Mouse (Mus musculus) cortical plate, adult 2 months (tissue): ENCODE data around the gene Gm16253. TPM values are rescaled to one million over a fixed set of nuclear protein-coding genes. Genes with fewer than 3 reads are reported as not detected.

Experiments used
- H3K27ac ChIP-seq: fragments of 200-500 bp; 2 replicates; pipeline ENCODE4 v1.5.1; 2012; ENCODE audit warnings: low read length, control low read depth, inconsistent platforms; ENCODE audit not compliant: insufficient read depth
- H3K4me1 ChIP-seq: fragments of 200-500 bp; 2 replicates; pipeline ENCODE4 v1.6.1; 2011; ENCODE audit warnings: low read length; ENCODE audit not compliant: control insufficient read depth, insufficient read depth
- H3K4me3 ChIP-seq: fragments of 200-500 bp; 2 replicates; pipeline ENCODE4 v1.5.1; 2011; ENCODE audit warnings: mild to moderate bottlenecking, low read length, control low read depth; ENCODE audit not compliant: insufficient read depth
- CTCF ChIP-seq: fragments of 200-500 bp; IDR thresholded peaks from 2 replicates; pipeline ENCODE4 v1.5.1; 2011; ENCODE audit warnings: mild to moderate bottlenecking, control low read depth, low read length; ENCODE audit not compliant: insufficient read depth; ENCODE audit errors: extremely low read depth
- POLR2A ChIP-seq: fragments of 200-500 bp; IDR thresholded peaks from 2 replicates; pipeline ENCODE4 v1.6.1; 2011; ENCODE audit warnings: mild to moderate bottlenecking, low read length, control low read depth; ENCODE audit not compliant: insufficient read depth; ENCODE audit errors: extremely low read depth
- polyA plus RNA-seq: library from polyadenylated mRNA; depleted of rRNA; stranded (reverse); fragments of >200 nt; gene quantifications from 2 replicates; pipeline ENCODE4 v1.2.3, GENCODE M21; 2012

Gm16253 gene
- polyA plus RNA-seq, 1 experiment, result not detected

DNA sequence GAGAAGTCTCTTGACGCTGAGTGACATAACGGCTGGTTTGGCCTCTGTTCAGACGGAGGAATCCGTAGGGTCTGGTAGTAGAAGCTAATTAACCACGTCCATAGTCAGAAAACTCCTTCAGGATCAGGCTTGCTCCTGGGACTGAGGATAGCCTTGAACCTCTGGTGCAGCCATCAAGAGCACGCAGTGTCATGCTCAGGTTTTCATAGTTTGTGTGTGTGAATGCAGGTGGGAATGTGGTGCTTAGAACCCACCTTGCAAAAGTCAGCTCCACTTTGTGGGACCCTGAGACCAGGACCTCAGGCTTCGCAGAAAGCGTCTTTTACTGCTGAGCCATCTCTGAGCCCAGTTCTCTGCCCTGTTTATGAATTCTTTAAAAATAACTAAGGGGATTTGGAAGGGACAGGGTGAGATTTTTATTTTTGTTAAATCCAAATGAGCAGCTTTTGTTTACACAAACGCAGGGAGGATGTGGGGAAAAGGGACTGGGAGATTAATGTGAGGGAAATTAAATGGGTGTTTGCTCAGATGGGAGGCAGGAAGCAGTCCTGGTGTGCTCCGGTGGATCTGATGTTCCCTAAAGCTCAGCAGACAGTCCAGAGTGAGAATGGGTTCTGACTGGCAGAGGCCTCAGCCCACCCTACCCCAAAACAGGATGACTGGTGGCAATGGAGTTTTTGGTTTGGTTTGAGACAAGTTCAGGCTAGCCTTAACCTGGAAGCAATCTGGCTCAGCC lies 14.7 kb upstream of the Gm16253 start:
- H3K4me3 ChIP-seq, result no peak overlapping the region
- no peaks in the 10 kb centered on the region for H3K4me1 ChIP-seq
- no peak for TF ChIP-seq CTCF
- TF ChIP-seq POLR2A, result no peak
- H3K27ac ChIP-seq, result peak overlapping the region; percentile 35; the same call in 1 of the 2 replicates

DNA sequence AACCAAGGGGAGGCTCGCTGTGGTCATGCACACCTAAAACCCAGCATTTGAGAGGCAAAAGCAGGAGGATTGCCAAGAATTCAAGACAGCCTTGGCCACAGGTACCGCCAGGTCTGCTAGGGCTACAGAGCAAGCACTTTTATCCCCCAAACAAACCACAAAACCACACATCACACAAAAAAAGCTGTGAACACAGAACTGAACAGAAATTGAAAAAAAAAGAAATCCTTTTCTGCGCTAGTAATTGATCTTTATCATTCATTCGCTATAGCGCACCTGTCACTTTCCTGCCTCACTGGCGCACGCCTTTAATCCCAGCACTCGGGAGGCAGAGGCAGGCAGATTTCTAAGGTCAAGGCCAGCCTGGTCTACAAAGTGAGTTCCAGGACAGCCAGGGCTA lies 13.5 kb upstream of the Gm16253 start:
- Histone ChIP-seq H3K4me3 (no peak overlapping the region), H3K27ac (no peak overlapping the region), H3K4me1 (no peaks in the 10 kb centered on the region)
- TF ChIP-seq POLR2A (no peak), CTCF (no peak)

DNA sequence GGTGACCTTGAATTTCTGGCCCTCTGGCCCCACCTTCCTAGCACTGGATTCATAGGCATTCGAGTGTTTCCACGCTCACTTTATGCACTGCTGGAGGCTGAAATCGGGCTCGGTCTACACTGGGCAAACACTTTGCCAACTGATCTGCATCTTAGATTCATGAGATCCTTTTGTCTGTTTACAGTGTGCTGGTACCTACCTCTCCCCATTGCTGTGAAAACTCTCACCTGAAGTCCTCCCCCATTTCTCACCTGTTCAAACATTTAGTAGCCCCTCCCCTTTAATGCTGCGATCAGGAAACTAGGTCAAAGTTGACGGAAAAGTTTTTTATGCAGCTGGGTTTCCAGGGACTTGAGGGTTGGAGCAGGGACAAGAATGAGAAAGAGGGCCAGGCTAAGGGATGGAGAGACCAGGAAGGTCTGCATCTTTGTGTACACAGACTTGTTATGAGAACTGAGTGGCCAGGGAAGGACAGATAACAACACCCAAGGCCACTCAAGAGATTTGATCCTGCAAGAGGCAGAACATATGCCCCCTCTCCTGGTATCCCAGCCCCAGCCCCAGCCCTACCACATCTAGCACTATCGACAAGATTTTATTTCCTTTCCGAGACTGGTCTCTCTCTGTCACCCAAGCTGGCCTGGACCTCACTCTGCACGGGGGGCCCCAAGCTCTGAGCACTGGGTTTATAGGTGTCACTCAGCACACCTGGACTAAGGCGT lies 12.7 kb upstream of the Gm16253 start:
- Histone ChIP-seq H3K27ac (peak overlapping the region; percentile 74; the same call in 1 of the 2 replicates), H3K4me1 (no peaks in the 10 kb centered on the region), H3K4me3 (no peak overlapping the region)
- TF ChIP-seq POLR2A, result no peak
- no peak for TF ChIP-seq CTCF

- no peaks in the 10 kb centered on the region for H3K4me1 ChIP-seq
- TF ChIP-seq CTCF (no peak), POLR2A (no peak)
- peak overlapping the region; percentile 74; the same call in 1 of the 2 replicates for H3K27ac ChIP-seq
- no peak overlapping the region for H3K4me3 ChIP-seq
Measured at GRCm38 (mm10) chr3:96564633-96565032, 12.2 kb upstream of the Gm16253 start.

DNA sequence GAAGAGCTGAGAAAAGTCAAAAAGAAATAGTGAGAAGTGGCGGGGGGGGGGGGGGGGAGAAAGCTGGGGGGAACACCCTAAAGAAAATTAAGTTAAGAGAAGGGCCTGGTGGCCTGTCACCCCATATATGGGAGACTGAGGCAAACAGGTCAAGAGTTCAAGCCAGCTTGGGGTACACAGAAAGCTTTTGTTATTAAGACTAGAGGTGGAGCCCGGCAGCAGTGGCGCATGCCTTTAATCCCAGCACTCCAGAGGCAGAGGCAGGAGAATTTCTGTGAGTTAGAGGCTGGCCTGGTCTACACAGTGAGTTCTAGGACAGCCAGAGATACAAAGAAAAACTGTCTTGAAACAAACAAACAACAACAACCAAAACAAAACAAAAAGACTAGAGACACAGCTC lies 11.7 kb upstream of the Gm16253 start:
- TF ChIP-seq CTCF (no peak), POLR2A (no peak)

GRCm38 (mm10) chr3:96566661-96567450 lies 9.9 kb upstream of the Gm16253 start:
- H3K4me1 ChIP-seq, result no peaks in the 10 kb centered on the region
- TF ChIP-seq CTCF (no peak), POLR2A (no peak)
- H3K4me3 ChIP-seq, result no peak overlapping the region
- no peak overlapping the region for H3K27ac ChIP-seq

More for the DNA sequence above, 11.7 kb upstream of the Gm16253 start:
- no peak overlapping the region for H3K4me3 ChIP-seq
- no peak overlapping the region for H3K27ac ChIP-seq
- H3K4me1 ChIP-seq, result no peaks in the 10 kb centered on the region

DNA sequence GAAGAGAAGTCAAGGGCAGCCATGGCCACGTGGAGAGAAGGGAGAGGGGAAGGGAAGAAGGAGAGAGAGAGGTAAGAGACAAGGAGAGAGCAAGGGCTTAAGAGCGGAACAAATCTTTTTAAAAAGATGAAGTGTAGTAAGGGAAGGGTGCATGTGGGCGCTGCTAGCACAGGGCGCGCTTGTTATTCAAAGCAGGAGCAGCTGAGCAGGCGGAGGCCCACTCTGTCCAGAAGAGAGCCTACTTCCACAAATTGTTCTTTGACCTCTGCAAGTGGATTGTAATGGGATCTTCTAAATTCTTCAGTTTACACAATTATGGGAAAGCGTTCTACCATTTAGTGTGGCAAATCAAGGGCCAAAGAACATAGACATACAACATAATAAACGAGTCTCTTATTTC lies 8.2 kb upstream of the Gm16253 start:
- TF ChIP-seq POLR2A (no peak), CTCF (no peak)
- H3K27ac ChIP-seq, result no peak overlapping the region
- no peak overlapping the region for H3K4me3 ChIP-seq
- no peaks in the 10 kb centered on the region for H3K4me1 ChIP-seq

GRCm38 (mm10) chr3:96569506-96569905 lies 7.3 kb upstream of the Gm16253 start:
- no peak for TF ChIP-seq POLR2A
- TF ChIP-seq CTCF, result no peak
- H3K4me3 ChIP-seq, result no peak overlapping the region
- no peaks in the 10 kb centered on the region for H3K4me1 ChIP-seq
- no peak overlapping the region for H3K27ac ChIP-seq

DNA sequence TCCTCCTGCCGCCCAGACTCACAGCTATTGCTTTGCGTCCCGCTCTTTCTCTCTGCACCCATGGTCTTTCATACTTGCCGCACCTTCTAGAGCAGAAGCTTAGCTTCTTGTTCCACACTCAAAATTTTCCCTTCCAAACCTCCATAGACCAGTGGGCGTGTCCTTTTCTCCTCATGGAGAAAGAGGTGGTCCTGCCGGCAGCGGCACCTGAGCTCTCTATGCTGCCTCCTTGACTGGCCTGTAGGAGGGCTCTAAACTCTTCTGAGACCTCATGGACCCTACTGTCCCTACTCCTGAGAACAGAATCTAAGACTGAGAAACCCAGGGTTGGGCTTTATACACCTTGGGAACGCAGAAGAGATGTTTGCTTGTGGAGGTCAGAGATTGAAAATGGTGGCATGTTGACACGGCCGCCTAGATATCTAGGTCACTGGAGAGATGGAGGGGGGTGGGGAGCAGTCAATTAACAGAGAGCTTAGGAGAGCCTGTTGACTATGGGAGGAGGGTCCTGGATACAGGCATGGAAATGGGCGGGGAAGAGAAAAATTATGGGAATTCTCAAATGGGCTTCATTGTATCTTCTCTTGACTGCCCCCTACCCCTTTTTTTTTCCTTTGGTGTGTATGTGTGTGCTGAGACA lies 6.7 kb upstream of the Gm16253 start:
- no peak for TF ChIP-seq CTCF
- TF ChIP-seq POLR2A, result no peak
- no peaks in the 10 kb centered on the region for H3K4me1 ChIP-seq
- H3K27ac ChIP-seq, result no peak overlapping the region
- no peak overlapping the region for H3K4me3 ChIP-seq
